Mouse (Mus musculus) CH12.LX (cell line): ENCODE results near the gene Fdxr. TPM values are rescaled to one million over a fixed set of nuclear protein-coding genes. Genes with fewer than 3 reads are reported as not detected.

Experiments
- DNase-seq: peaks from one replicate; pipeline ENCODE4 v3.0.0-alpha.2; 2013; ENCODE audit errors: extremely low read depth
- H3K27ac ChIP-seq: 2 replicates; pipeline ENCODE4 v1.5.1; 2012; ENCODE audit warnings: low read depth, mild to moderate bottlenecking, control low read depth, moderate library complexity; ENCODE audit not compliant: insufficient read depth
- H3K27me3 ChIP-seq: replicated peaks from 2 replicates; pipeline ENCODE3; 2012; ENCODE audit warnings: inconsistent platforms
- H3K36me3 ChIP-seq, 2 experiments: replicated peaks in 1 of 2; 2 replicates each; pipeline versions ENCODE3 to v1.6.1; 2012; ENCODE audit warnings: inconsistent platforms in 1 of 2, low read length in 1 of 2, mild to moderate bottlenecking in 1 of 2, mixed read lengths in 1 of 2, moderate library complexity in 1 of 2; ENCODE audit not compliant: control insufficient read depth in 1 of 2, insufficient read depth in 1 of 2
- H3K4me1 ChIP-seq, 2 experiments: 2 replicates each; pipeline ENCODE4 v1.6.1; 2012; ENCODE audit warnings: inconsistent platforms in 1 of 2, moderate library complexity in 1 of 2; ENCODE audit not compliant: insufficient read depth in 2 of 2, control insufficient read depth in 1 of 2
- H3K4me2 ChIP-seq: 2 replicates; pipeline ENCODE4 v1.6.1; 2012; ENCODE audit warnings: low read depth, mild to moderate bottlenecking, control low read depth; ENCODE audit not compliant: poor library complexity, insufficient read depth, severe bottlenecking
- H3K4me3 ChIP-seq, 3 experiments: fragments of 150-350 bp in 1 of 3; sonication (generic) in 1 of 3; replicated peaks in 1 of 3; 2 replicates each; pipeline versions ENCODE3 to v1.5.1; 2011 to 2012; ENCODE audit warnings: low read depth in 2 of 3, low read length in 2 of 3, mild to moderate bottlenecking in 2 of 3, moderate library complexity in 2 of 3, control low read depth in 1 of 3, improper control_type of control experiment in 1 of 3, inconsistent platforms in 1 of 3, mixed read lengths in 1 of 3; ENCODE audit not compliant: poor library complexity in 1 of 3
- H3K79me2 ChIP-seq: replicated peaks from 2 replicates; pipeline ENCODE4 v1.6.1; 2012; ENCODE audit warnings: mild to moderate bottlenecking, moderate library complexity; ENCODE audit not compliant: control insufficient read depth, poor library complexity, insufficient read depth, severe bottlenecking; ENCODE audit errors: extremely low read depth
- H3K9ac ChIP-seq: 2 replicates; pipeline ENCODE4 v1.6.1; 2012; ENCODE audit warnings: low read depth, mild to moderate bottlenecking, control low read depth, moderate library complexity; ENCODE audit not compliant: insufficient read depth
- H3K9me3 ChIP-seq: replicated peaks from 2 replicates; pipeline ENCODE3; 2012; ENCODE audit warnings: low read length, inconsistent platforms, mixed read lengths
- CHD2 ChIP-seq: IDR thresholded peaks from 2 replicates; pipeline ENCODE4 v1.6.1; 2011; ENCODE audit warnings: low read length, improper control_type of control experiment
- E2F4 ChIP-seq: IDR thresholded peaks from 2 replicates; pipeline ENCODE4 v1.6.1; 2011; ENCODE audit warnings: low read depth, low read length, improper control_type of control experiment; ENCODE audit not compliant: insufficient replicate concordance
- ELF1 ChIP-seq: IDR thresholded peaks from 2 replicates; pipeline ENCODE4 v1.6.1; 2014; ENCODE audit warnings: low read depth, mild to moderate bottlenecking, inconsistent platforms, low read length, improper control_type of control experiment
- ETS1 ChIP-seq: conservative IDR thresholded peaks from 2 replicates; pipeline ENCODE4 v1.6.1; 2012; ENCODE audit warnings: low read depth, mild to moderate bottlenecking, inconsistent platforms, low read length, improper control_type of control experiment, moderate library complexity
- GABPA ChIP-seq: IDR thresholded peaks from 2 replicates; pipeline ENCODE4 v1.6.1; 2012; ENCODE audit warnings: low read depth, low read length, improper control_type of control experiment, inconsistent platforms; ENCODE audit not compliant: insufficient replicate concordance
- HCFC1 ChIP-seq: IDR thresholded peaks from 2 replicates; pipeline ENCODE4 v1.6.1; 2012; ENCODE audit warnings: low read depth, mild to moderate bottlenecking, inconsistent platforms, low read length, improper control_type of control experiment
- JUN ChIP-seq: IDR thresholded peaks from 2 replicates; pipeline ENCODE4 v1.6.1; 2011; ENCODE audit warnings: low read depth, mild to moderate bottlenecking, low read length, improper control_type of control experiment, moderate library complexity; ENCODE audit not compliant: insufficient read depth
- JUND ChIP-seq: conservative IDR thresholded peaks from 2 replicates; pipeline ENCODE4 v1.6.1; 2011; ENCODE audit warnings: low read depth, low read length, improper control_type of control experiment
- KAT2A ChIP-seq: IDR thresholded peaks from 2 replicates; pipeline ENCODE4 v1.6.1; 2012; ENCODE audit warnings: low read length, improper control_type of control experiment, inconsistent platforms; ENCODE audit not compliant: insufficient replicate concordance
- MAFK ChIP-seq: IDR thresholded peaks from 2 replicates; pipeline ENCODE4 v1.6.1; 2011; ENCODE audit warnings: low read length, improper control_type of control experiment; ENCODE audit not compliant: insufficient replicate concordance
- MAX ChIP-seq: IDR thresholded peaks from 2 replicates; pipeline ENCODE4 v1.6.1; 2011; ENCODE audit warnings: low read length, improper control_type of control experiment
- MAZ ChIP-seq: IDR thresholded peaks from 2 replicates; pipeline ENCODE4 v1.6.1; 2012; ENCODE audit warnings: low read depth, mild to moderate bottlenecking, inconsistent platforms, low read length, improper control_type of control experiment, moderate library complexity
- NELFE ChIP-seq: IDR thresholded peaks from 2 replicates; pipeline ENCODE4 v1.6.1; 2011; ENCODE audit warnings: low read depth, low read length, improper control_type of control experiment
- NRF1 ChIP-seq: IDR thresholded peaks from 2 replicates; pipeline ENCODE4 v1.6.1; 2014; ENCODE audit warnings: low read depth, mild to moderate bottlenecking, inconsistent platforms, low read length, improper control_type of control experiment, moderate library complexity
- PAX5 ChIP-seq: IDR thresholded peaks from 2 replicates; pipeline ENCODE4 v1.6.1; 2012; ENCODE audit warnings: low read length, inconsistent platforms, mixed read lengths
- POLR2A ChIP-seq: IDR thresholded peaks from 2 replicates; pipeline ENCODE4 v1.6.1; 2011; ENCODE audit warnings: low read depth, mild to moderate bottlenecking, improper control_type of control experiment, low read length
- SMC3 ChIP-seq: IDR thresholded peaks from 2 replicates; pipeline ENCODE4 v1.6.1; 2011; ENCODE audit warnings: low read depth, low read length, improper control_type of control experiment
- TBP ChIP-seq: conservative IDR thresholded peaks from 2 replicates; pipeline ENCODE4 v1.6.1; 2011; ENCODE audit warnings: low read depth, low read length, improper control_type of control experiment
- UBTF ChIP-seq: IDR thresholded peaks from 2 replicates; pipeline ENCODE4 v1.6.1; 2012; ENCODE audit warnings: low read depth, mild to moderate bottlenecking, inconsistent platforms, low read length, improper control_type of control experiment, moderate library complexity
- USF2 ChIP-seq: conservative IDR thresholded peaks from 2 replicates; pipeline ENCODE4 v1.6.1; 2011; ENCODE audit warnings: low read depth, low read length, improper control_type of control experiment
- ZC3H11A ChIP-seq: IDR thresholded peaks from 2 replicates; pipeline ENCODE4 v1.6.1; 2012; ENCODE audit warnings: low read depth, mild to moderate bottlenecking, inconsistent platforms, low read length, improper control_type of control experiment
- ZMIZ1 ChIP-seq: IDR thresholded peaks from 2 replicates; pipeline ENCODE4 v1.6.1; 2012; ENCODE audit warnings: low read depth, mild to moderate bottlenecking, inconsistent platforms, low read length, improper control_type of control experiment
- ZNF384 ChIP-seq: IDR thresholded peaks from 2 replicates; pipeline ENCODE4 v1.6.1; 2012; ENCODE audit warnings: low read depth, low read length, improper control_type of control experiment, inconsistent platforms
- dilution Hi-C: fragments of 300-500 bp; cut with MboI; formaldehyde crosslinking; loops from 2 replicates; pipeline ENCODE4 v1.14.3; 2020; ENCODE audit warnings: low sequenced_read_pairs; ENCODE audit not compliant: extremely low pct_unique_long_range_greater_than_20kb, extremely low pct_ligation_motif_present
- in situ Hi-C: fragments of 300-500 bp; cut with MboI; formaldehyde crosslinking; loops from 3 replicates; pipeline ENCODE4 v1.14.3; 2019; ENCODE audit warnings: low sequenced_read_pairs, low pct_ligation_motif_present, low pct_unique_long_range_greater_than_20kb, mixed read lengths
- polyA plus RNA-seq: library from polyadenylated mRNA; unstranded; fragments of >175 nt; gene quantifications from 2 replicates; pipeline ENCODE4 v1.2.1, GENCODE M21; 2012; ENCODE audit warnings: low read depth; ENCODE audit not compliant: insufficient read length
- total RNA-seq, 2 experiments: library from RNA; depleted of rRNA; stranded (reverse); fragments of 300-350 nt in 1 of 2; fragments of >200 nt in 1 of 2; gene quantifications; 2 replicates each; pipeline ENCODE4 v1.2.3; 2012 to 2014

Fdxr gene
- total and polyA plus RNA-seq, 3 experiments, result 43.8 to 63.3 (median 58.6) TPM

- DNase-seq, result no peak
- TF ChIP-seq JUN (no peak), SMC3 (no peak), MAFK (no peak), KAT2A (no peak), HCFC1 (no peak), ZNF384 (no peak), CHD2 (no peak), ZMIZ1 (no peak), TBP (no peak), PAX5 (no peak), GABPA (no peak), ELF1 (no peak), ZC3H11A (no peak), JUND (no peak), MAX (no peak)
- no peaks in the 10 kb centered on the region for H3K79me2 ChIP-seq
- H3K27me3 ChIP-seq, result no peaks in the 10 kb centered on the region
- H3K9me3 ChIP-seq, result no peaks in the 10 kb centered on the region
- in situ Hi-C loops, result no loop called here
- peaks cover 0 to 24% of the 10 kb centered on the region in 2 experiments; a peak in 2 of 4 replicates for H3K4me1 ChIP-seq
- no peak overlapping the region for H3K4me2 ChIP-seq
- no peak overlapping the region for H3K27ac ChIP-seq
- H3K36me3 ChIP-seq, result peaks cover 0 to 7% of the 10 kb centered on the region in 2 experiments
- H3K9ac ChIP-seq, result no peak overlapping the region
- no peak overlapping the region for H3K4me3 ChIP-seq
- dilution Hi-C loops, result no loop called here
Observed at GRCm38 (mm10) chr11:115283486-115283765, 6.6 kb upstream of the Fdxr start.

GRCm38 (mm10) chr11:115282723-115283485, 6.1 kb upstream of the Fdxr start:
- in situ Hi-C loops, result no loop called here
- dilution Hi-C loops, result no loop called here
- no peak overlapping the region for H3K9ac ChIP-seq
- H3K4me3 ChIP-seq, result no peak overlapping the region
- no peaks in the 10 kb centered on the region for H3K9me3 ChIP-seq
- no peaks in the 10 kb centered on the region for H3K79me2 ChIP-seq
- peaks cover 0 to 7% of the 10 kb centered on the region in 2 experiments for H3K36me3 ChIP-seq
- H3K4me1 ChIP-seq, result peaks cover 2 to 29% of the 10 kb centered on the region in 2 experiments
- no peak overlapping the region for H3K4me2 ChIP-seq
- TF ChIP-seq ETS1, result no peak
- TF ChIP-seq GABPA, result no peak
- TF ChIP-seq ELF1, result no peak
- no peak for TF ChIP-seq PAX5
- TF ChIP-seq JUND, result no peak
- no peak for TF ChIP-seq MAZ
- no peak for TF ChIP-seq E2F4
- TF ChIP-seq NELFE, result no peak
- no peak for TF ChIP-seq HCFC1
- no peak for TF ChIP-seq MAX
- no peak for TF ChIP-seq UBTF
- no peak for TF ChIP-seq NRF1
- no peak for TF ChIP-seq USF2
- TF ChIP-seq POLR2A, result no peak
- no peak for DNase-seq
- no peaks in the 10 kb centered on the region for H3K27me3 ChIP-seq
- H3K27ac ChIP-seq, result no peak overlapping the region
